Mouse (Mus musculus) small intestine, adult 2 months (tissue): ENCODE data around the gene Psmc6.

Experiments used
- CTCF ChIP-seq: fragments of 200-500 bp; IDR thresholded peaks from 2 replicates; pipeline ENCODE4 v1.5.1; 2012; ENCODE audit warnings: low read depth, mild to moderate bottlenecking, control low read depth, inconsistent platforms, low read length, moderate library complexity, mixed read lengths; ENCODE audit not compliant: insufficient replicate concordance, insufficient read length; ENCODE audit errors: extremely low read depth
- POLR2A ChIP-seq: fragments of 200-500 bp; IDR thresholded peaks from 2 replicates; pipeline ENCODE4 v1.6.1; 2012; ENCODE audit warnings: low read depth, mild to moderate bottlenecking, control low read depth, inconsistent platforms, low read length, moderate library complexity

- TF ChIP-seq CTCF (no peak), POLR2A (no peak)
Observed at GRCm38 (mm10) chr14:45319237-45319610, 10.4 kb upstream of the Psmc6 start.
